Mouse (Mus musculus): ENCODE measurements at regions not wholly inside any gene's neighbourhood (a gene's known extent, or its start where the extent isn't known, plus 50 kb on each side); places are given as distances from the start of the nearest gene placed in this dataset.

DNA sequence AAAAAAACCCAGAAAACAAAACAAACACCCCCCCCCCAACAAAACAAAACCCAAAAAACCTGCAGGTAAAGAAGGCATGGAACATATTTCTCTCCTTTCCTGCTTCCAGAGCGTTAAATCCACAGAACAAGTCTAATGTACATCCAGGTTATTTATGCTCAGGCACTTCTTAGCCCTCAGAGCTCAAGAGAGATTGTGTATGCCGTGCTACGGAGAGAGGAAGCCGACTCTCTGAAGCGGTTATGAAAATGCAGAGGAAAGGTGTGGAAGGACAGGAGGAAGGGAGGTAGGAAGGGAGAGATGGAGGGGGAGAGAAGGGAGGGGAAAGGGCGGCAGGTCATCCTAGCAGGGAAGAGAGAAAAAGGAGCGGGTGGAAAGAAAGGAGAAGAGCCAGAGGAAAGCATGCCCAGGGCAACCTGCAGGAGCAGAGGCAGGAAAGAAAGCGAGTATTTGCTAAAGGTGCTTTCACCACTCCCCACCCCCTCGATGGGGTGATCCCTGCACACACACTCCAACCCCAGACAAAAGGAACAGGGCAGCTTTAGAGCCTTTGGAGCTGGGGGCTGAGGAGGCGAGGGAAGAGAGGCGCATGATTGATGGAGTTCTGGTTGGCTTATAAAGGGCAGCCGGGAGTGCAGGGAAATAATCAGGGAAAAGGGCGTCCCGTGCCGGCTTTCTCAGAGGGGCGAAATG is 327.9 kb downstream of the Gm10295 start:
- Histone ChIP-seq H3K27ac (ENCODE audit: insufficient read depth, low read depth, low read length) (peak overlapping the region; percentile 3; the same call in 1 of the 2 replicates), H3K4me1 (ENCODE audit: control insufficient read depth, insufficient read depth, low read length) (0 out of 2 replicates have a peak, but pooled peaks cover 5% of the 10 kb centered on the region), H3K4me3 (ENCODE audit: insufficient read depth, low read depth, low read length) (peak overlapping the region; percentile 31), H3K27me3 (replicated peaks; ENCODE audit: control insufficient read depth, insufficient read depth, low read length) (no peaks in the 10 kb centered on the region; the same call in 1 of the 2 replicates), H3K36me3 (ENCODE audit: control insufficient read depth, insufficient read depth, low read length) (no peaks in the 10 kb centered on the region)
- no peak for TF ChIP-seq POLR2A (IDR thresholded peaks at IDR 0.05; ENCODE audit: low read depth, low read length)
- TF ChIP-seq CTCF (conservative IDR thresholded peaks at IDR 0.05; ENCODE audit: insufficient read depth, insufficient read length, low read depth, low read length), result no peak
- DNase-seq, result peak; percentile 18
- 15% methylated on average over 16 of the region's 16 CpGs for WGBS

Measured in kidney, adult 2 months (tissue).